Mouse (Mus musculus) MEL (cell line): ENCODE measurements around the gene Brsk1. TPM values are rescaled to one million over a fixed set of nuclear protein-coding genes. Genes with fewer than 3 reads are reported as not detected.

Source experiments
- DNase-seq: peaks from one replicate; pipeline ENCODE4 v3.0.0; 2011; ENCODE audit warnings: low read depth, low spot score
- H3K27ac ChIP-seq: 2 replicates; pipeline ENCODE4 v1.5.1; 2012; ENCODE audit warnings: low read depth, mild to moderate bottlenecking, control low read depth, low read length, moderate library complexity; ENCODE audit not compliant: control insufficient read depth
- H3K27me3 ChIP-seq, 2 experiments: fragments of 150-350 bp in 1 of 2; sonication (generic) in 1 of 2; 2 replicates each; pipeline ENCODE4 v1.6.1; 2012; ENCODE audit warnings: low read length in 2 of 2, mild to moderate bottlenecking in 2 of 2, improper control_type of control experiment in 1 of 2, moderate library complexity in 1 of 2; ENCODE audit not compliant: insufficient read depth in 2 of 2, control insufficient read depth in 1 of 2
- H3K36me3 ChIP-seq, 2 experiments: 2 replicates each; pipeline ENCODE4 v1.6.1; 2012 to 2014; ENCODE audit warnings: low read length in 2 of 2, improper control_type of control experiment in 1 of 2, inconsistent platforms in 1 of 2, mild to moderate bottlenecking in 1 of 2; ENCODE audit not compliant: insufficient read depth in 2 of 2, control insufficient read depth in 1 of 2
- H3K4me1 ChIP-seq, 2 experiments: fragments of 150-350 bp in 1 of 2; sonication (generic) in 1 of 2; 2 replicates each; pipeline ENCODE4 v1.6.1; 2012; ENCODE audit warnings: low read length in 2 of 2, improper control_type of control experiment in 1 of 2, mild to moderate bottlenecking in 1 of 2; ENCODE audit not compliant: insufficient read depth in 2 of 2, control insufficient read depth in 1 of 2
- H3K4me3 ChIP-seq, 2 experiments: fragments of 150-350 bp in 1 of 2; sonication (generic) in 1 of 2; 2 replicates each; pipeline ENCODE4 v1.5.1; 2012; ENCODE audit warnings: low read depth in 2 of 2, low read length in 2 of 2, mild to moderate bottlenecking in 2 of 2, moderate library complexity in 2 of 2, control low read depth in 1 of 2, improper control_type of control experiment in 1 of 2; ENCODE audit not compliant: control insufficient read depth in 1 of 2, insufficient read depth in 1 of 2
- H3K79me2 ChIP-seq: 2 replicates; pipeline ENCODE4 v1.6.1; 2012; ENCODE audit warnings: mild to moderate bottlenecking, low read length, moderate library complexity; ENCODE audit not compliant: control insufficient read depth, poor library complexity, insufficient read depth
- H3K9ac ChIP-seq: 2 replicates; pipeline ENCODE4 v1.6.1; 2012; ENCODE audit warnings: low read depth, mild to moderate bottlenecking, control low read depth, low read length, moderate library complexity; ENCODE audit not compliant: control insufficient read depth, poor library complexity, severe bottlenecking
- H3K9me3 ChIP-seq: fragments of 150-350 bp; sonication (generic); replicated peaks from 2 replicates; pipeline ENCODE4 v1.6.1; 2012; ENCODE audit warnings: mild to moderate bottlenecking, low read length, improper control_type of control experiment, moderate library complexity; ENCODE audit not compliant: insufficient read depth
- CHD1 ChIP-seq: IDR thresholded peaks from 2 replicates; pipeline ENCODE4 v1.6.1; 2012; ENCODE audit warnings: low read depth, mild to moderate bottlenecking, inconsistent platforms, low read length, improper control_type of control experiment
- EP300 ChIP-seq, 2 experiments: IDR thresholded peaks; 2 replicates each; pipeline ENCODE4 v1.6.1; 2011; ENCODE audit warnings: improper control_type of control experiment in 2 of 2, low read length in 2 of 2, low read depth in 1 of 2, mild to moderate bottlenecking in 1 of 2
- ETS1 ChIP-seq: IDR thresholded peaks from 2 replicates; pipeline ENCODE4 v1.6.1; 2012; ENCODE audit warnings: low read depth, mild to moderate bottlenecking, inconsistent platforms, low read length, improper control_type of control experiment, moderate library complexity
- GATA1 ChIP-seq: IDR thresholded peaks from 2 replicates; pipeline ENCODE4 v1.6.1; 2011; ENCODE audit warnings: low read depth, low read length, improper control_type of control experiment
- KAT2A ChIP-seq: conservative IDR thresholded peaks from 2 replicates; pipeline ENCODE4 v1.6.1; 2012; ENCODE audit warnings: low read depth, low read length, improper control_type of control experiment, inconsistent platforms
- MEF2A ChIP-seq: IDR thresholded peaks from 2 replicates; pipeline ENCODE4 v1.6.1; 2014; ENCODE audit warnings: low read depth, mild to moderate bottlenecking, inconsistent platforms, low read length, improper control_type of control experiment; ENCODE audit not compliant: poor library complexity, insufficient replicate concordance, severe bottlenecking; ENCODE audit errors: extremely low read depth
- MXI1 ChIP-seq: IDR thresholded peaks from 2 replicates; pipeline ENCODE4 v1.6.1; 2011; ENCODE audit warnings: mild to moderate bottlenecking, low read depth, low read length, improper control_type of control experiment
- MYC ChIP-seq: IDR thresholded peaks from 2 replicates; pipeline ENCODE4 v1.6.1; 2011; ENCODE audit warnings: low read depth, mild to moderate bottlenecking, low read length, improper control_type of control experiment, moderate library complexity
- POLR2A ChIP-seq, 2 experiments: IDR thresholded peaks; 2 replicates each; pipeline ENCODE4 v1.6.1; 2011 to 2012; ENCODE audit warnings: low read length in 2 of 2, mild to moderate bottlenecking in 2 of 2, control low read depth in 1 of 2, improper control_type of control experiment in 1 of 2, low read depth in 1 of 2, moderate library complexity in 1 of 2; ENCODE audit not compliant: control insufficient read depth in 1 of 2, insufficient read depth in 1 of 2, poor library complexity in 1 of 2
- POLR2AphosphoS5 ChIP-seq: IDR thresholded peaks from 2 replicates; pipeline ENCODE4 v1.6.1; 2012; ENCODE audit warnings: low read depth, borderline replicate concordance, mild to moderate bottlenecking, inconsistent platforms, low read length, moderate library complexity, mixed read lengths
- RAD21 ChIP-seq: IDR thresholded peaks from 2 replicates; pipeline ENCODE4 v1.6.1; 2011; ENCODE audit warnings: mild to moderate bottlenecking, low read depth, low read length, improper control_type of control experiment
- RCOR1 ChIP-seq: IDR thresholded peaks from 2 replicates; pipeline ENCODE4 v1.6.1; 2012; ENCODE audit warnings: low read depth, mild to moderate bottlenecking, inconsistent platforms, low read length, improper control_type of control experiment
- SMC3 ChIP-seq: IDR thresholded peaks from 2 replicates; pipeline ENCODE4 v1.6.1; 2011; ENCODE audit warnings: low read depth, low read length, improper control_type of control experiment
- TAL1 ChIP-seq: IDR thresholded peaks from 2 replicates; pipeline ENCODE4 v1.6.1; 2012; ENCODE audit warnings: mild to moderate bottlenecking, inconsistent platforms, low read length, moderate library complexity, mixed read lengths
- TBP ChIP-seq: IDR thresholded peaks from 2 replicates; pipeline ENCODE4 v1.8.0; 2011; ENCODE audit warnings: low read depth, low read length, improper control_type of control experiment
- TCF12 ChIP-seq: IDR thresholded peaks from 2 replicates; pipeline ENCODE4 v1.6.1; 2014; ENCODE audit warnings: low read depth, mild to moderate bottlenecking, inconsistent platforms, low read length, improper control_type of control experiment, moderate library complexity
- UBTF ChIP-seq: IDR thresholded peaks from 2 replicates; pipeline ENCODE4 v1.6.1; 2012; ENCODE audit warnings: low read depth, mild to moderate bottlenecking, inconsistent platforms, low read length, improper control_type of control experiment, moderate library complexity, borderline replicate concordance; ENCODE audit not compliant: insufficient read depth
- ZMIZ1 ChIP-seq: IDR thresholded peaks from 2 replicates; pipeline ENCODE4 v1.6.1; 2012; ENCODE audit warnings: low read depth, mild to moderate bottlenecking, inconsistent platforms, low read length, improper control_type of control experiment, moderate library complexity
- polyA plus RNA-seq, 2 experiments: library from polyadenylated mRNA; stranded (reverse) in 1 of 2; unstranded in 1 of 2; fragments of >175 nt in 1 of 2; fragments of >200 nt in 1 of 2; gene quantifications; 2 replicates each; pipeline versions ENCODE4 v1.2.1 to v1.2.4; 2012; ENCODE audit warnings: low replicate concordance in 2 of 2, low read depth in 1 of 2; ENCODE audit not compliant: insufficient read length in 2 of 2, insufficient read depth in 1 of 2, missing spikeins in 1 of 2
- total RNA-seq: library from RNA; depleted of rRNA; stranded (reverse); fragments of 300-350 nt; gene quantifications from 2 replicates; pipeline ENCODE4 v1.2.3, GENCODE M21; 2012

Gene Brsk1
- total and polyA plus RNA-seq, 3 experiments, result 0.06 TPM; not detected in 2

GRCm38 (mm10) chr7:4741672-4742481 lies 51.5 kb downstream of the Brsk1 start:
- Histone ChIP-seq H3K4me1 (peaks cover 2 to 10% of the 10 kb centered on the region in 2 experiments), H3K4me3 (peak overlapping the region in 1 of 2 experiments; percentile 58; a peak in 1 of 4 replicates), H3K9ac (no peak overlapping the region), H3K27ac (no peak overlapping the region; the same call in 1 of the 2 replicates), H3K27me3 (no peaks in the 10 kb centered on the region), H3K36me3 (peaks cover 0 to 4% of the 10 kb centered on the region in 2 experiments; a peak in 2 of 4 replicates), H3K9me3 (no peaks in the 10 kb centered on the region)
- no peak for DNase-seq
- 0 out of 2 replicates have a peak, but pooled peaks have one; percentile 0 for TF ChIP-seq MXI1
- TF ChIP-seq KAT2A, result no peak
- no peak for TF ChIP-seq POLR2AphosphoS5
- TF ChIP-seq, all 39 proteins: peak for 1
- no peaks in the 10 kb centered on the region; the same call in 1 of the 2 replicates for H3K79me2 ChIP-seq

GRCm38 (mm10) chr7:4742482-4742819 lies 52.0 kb downstream of the Brsk1 start:
- no peak for DNase-seq
- no peak overlapping the region for H3K27ac ChIP-seq
- no peaks in the 10 kb centered on the region; the same call in 1 of the 2 replicates for H3K79me2 ChIP-seq
- H3K9me3 ChIP-seq, result no peaks in the 10 kb centered on the region
- H3K4me3 ChIP-seq, result no peak overlapping the region
- H3K27me3 ChIP-seq, result no peaks in the 10 kb centered on the region
- TF ChIP-seq TCF12 (no peak), SMC3 (no peak), MYC (no peak), CHD1 (no peak), POLR2A (IDR thresholded peaks at IDR 0.05; ENCODE audit: control insufficient read depth in 1 of 2, insufficient read depth in 1 of 2, low read depth in 1 of 2, low read length in 2 of 2, poor library complexity in 1 of 2) (no peak), RCOR1 (no peak), GATA1 (no peak), RAD21 (no peak), UBTF (no peak), MXI1 (no peak), POLR2AphosphoS5 (no peak), TAL1 (no peak), EP300 (IDR thresholded peaks at IDR 0.05; ENCODE audit: low read depth in 1 of 2, low read length in 2 of 2) (no peak), KAT2A (no peak), MEF2A (no peak), ETS1 (no peak), ZMIZ1 (no peak), TBP (no peak)
- no peak overlapping the region for H3K9ac ChIP-seq
- H3K36me3 ChIP-seq, result peaks cover 0 to 4% of the 10 kb centered on the region in 2 experiments; a peak in 2 of 4 replicates
- H3K4me1 ChIP-seq, result peaks cover 2 to 10% of the 10 kb centered on the region in 2 experiments
